Mouse (Mus musculus): ENCODE measurements at regions not wholly inside any gene's neighbourhood (a gene's known extent, or its start where the extent isn't known, plus 50 kb on each side); places are given as distances from the start of the nearest gene placed in this dataset.
A peak's percentile ranks its signal among the peaks of the same experiment; 100 is the strongest.

- no peak overlapping the region for H3K4me3 ChIP-seq (ENCODE audit: low read depth, low read length)
Observed at GRCm38 (mm10) chr16:26252824-26253223, 118.8 kb downstream of the Cldn1 start.

DNA sequence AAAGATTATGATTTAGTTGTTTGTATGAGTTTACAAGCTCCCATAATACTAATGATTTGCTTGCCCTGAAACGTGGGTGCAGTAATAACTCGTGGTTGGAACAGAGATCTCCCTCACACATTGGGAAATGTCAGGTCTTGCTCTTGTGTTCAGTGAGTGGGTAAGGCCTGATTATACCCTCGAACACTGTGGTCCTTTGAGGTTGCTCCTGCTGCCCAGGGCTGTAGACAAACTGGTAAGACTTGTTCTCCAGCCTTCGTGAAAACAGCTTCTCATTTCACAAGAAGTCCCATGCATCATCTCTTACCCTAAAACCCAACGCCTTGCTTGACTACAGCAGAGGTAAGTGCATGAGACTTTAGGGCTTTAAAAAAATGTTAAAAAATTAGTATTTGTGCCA is 119.9 kb downstream of the Cldn1 start:
- ATAC-seq: no peak
- H3K4me3 ChIP-seq (ENCODE audit: low read depth, low read length): no peak overlapping the region

More at GRCm38 (mm10) chr16:26252824-26253223, 118.8 kb downstream of the Cldn1 start:
- Histone ChIP-seq H3K4me1 (ENCODE audit: insufficient read depth) (no peaks in the 10 kb centered on the region), H3K9ac (replicated peaks) (no peak overlapping the region), H3K9me3 (ENCODE audit: low read length) (no peaks in the 10 kb centered on the region), H3K36me3 (replicated peaks; ENCODE audit: insufficient read depth, low read length) (no peaks in the 10 kb centered on the region), H3K27me3 (ENCODE audit: insufficient read depth, low read length) (no peaks in the 10 kb centered on the region), H3K27ac (ENCODE audit: low read depth) (no peak overlapping the region), H3K4me2 (ENCODE audit: low read depth, low read length) (no peak overlapping the region)
- DNase-seq (no peak), ATAC-seq (no peak)
- 43% methylated on average over 2 of the region's 2 CpGs for WGBS (ENCODE audit: insufficient replicate concordance)
- TF ChIP-seq CTCF (IDR thresholded peaks at IDR 0.05; ENCODE audit: low read depth) (peak; percentile 68), EP300 (IDR thresholded peaks at IDR 0.05; ENCODE audit: low read depth) (no peak)

GRCm38 (mm10) chr16:26251027-26251426 is 120.6 kb downstream of the Cldn1 start:
- DNase-seq: no peak
- no peaks in the 10 kb centered on the region for H3K9me3 ChIP-seq (ENCODE audit: low read length)
- no peak overlapping the region for H3K4me3 ChIP-seq (ENCODE audit: low read depth, low read length)
- no peak overlapping the region for H3K4me2 ChIP-seq (ENCODE audit: low read depth, low read length)
- ATAC-seq: no peak
- TF ChIP-seq EP300 (IDR thresholded peaks at IDR 0.05; ENCODE audit: low read depth) (no peak), CTCF (IDR thresholded peaks at IDR 0.05; ENCODE audit: low read depth) (peak; percentile 33; the same call in 1 of the 2 replicates)
- no peaks in the 10 kb centered on the region for H3K36me3 ChIP-seq (replicated peaks; ENCODE audit: insufficient read depth, low read length)
- H3K9ac ChIP-seq (replicated peaks): no peak overlapping the region
- no peak overlapping the region for H3K27ac ChIP-seq (ENCODE audit: low read depth)
- H3K27me3 ChIP-seq (ENCODE audit: insufficient read depth, low read length): no peaks in the 10 kb centered on the region
- no peaks in the 10 kb centered on the region for H3K4me1 ChIP-seq (ENCODE audit: insufficient read depth)
- 63% methylated on average over 2 of the region's 2 CpGs for WGBS (ENCODE audit: insufficient replicate concordance)

More for the DNA sequence above, 119.9 kb downstream of the Cldn1 start:
- Histone ChIP-seq H3K9me3 (ENCODE audit: low read length) (no peaks in the 10 kb centered on the region), H3K27me3 (ENCODE audit: insufficient read depth, low read length) (no peaks in the 10 kb centered on the region), H3K36me3 (replicated peaks; ENCODE audit: insufficient read depth, low read length) (no peaks in the 10 kb centered on the region), H3K4me1 (ENCODE audit: insufficient read depth) (no peaks in the 10 kb centered on the region), H3K9ac (replicated peaks) (no peak overlapping the region), H3K27ac (ENCODE audit: low read depth) (no peak overlapping the region), H3K4me2 (ENCODE audit: low read depth, low read length) (no peak overlapping the region)
- WGBS (ENCODE audit: insufficient replicate concordance): 54% methylated on average over 5 of the region's 5 CpGs
- TF ChIP-seq CTCF (IDR thresholded peaks at IDR 0.05; ENCODE audit: low read depth) (no peak), EP300 (IDR thresholded peaks at IDR 0.05; ENCODE audit: low read depth) (no peak)
- no peak for DNase-seq

- Histone ChIP-seq H3K4me2 (ENCODE audit: low read depth, low read length) (no peak overlapping the region), H3K36me3 (replicated peaks; ENCODE audit: insufficient read depth, low read length) (no peaks in the 10 kb centered on the region), H3K9me3 (ENCODE audit: low read length) (no peaks in the 10 kb centered on the region), H3K9ac (replicated peaks) (no peak overlapping the region), H3K4me1 (ENCODE audit: insufficient read depth) (no peaks in the 10 kb centered on the region), H3K27me3 (ENCODE audit: insufficient read depth, low read length) (no peaks in the 10 kb centered on the region), H3K27ac (ENCODE audit: low read depth) (no peak overlapping the region), H3K4me3 (ENCODE audit: low read depth, low read length) (no peak overlapping the region)
- no peak for ATAC-seq
- DNase-seq: no peak
- TF ChIP-seq CTCF (IDR thresholded peaks at IDR 0.05; ENCODE audit: low read depth) (no peak), EP300 (IDR thresholded peaks at IDR 0.05; ENCODE audit: low read depth) (no peak)
Observed at GRCm38 (mm10) chr16:26248939-26249338, 122.7 kb downstream of the Cldn1 start.

DNA sequence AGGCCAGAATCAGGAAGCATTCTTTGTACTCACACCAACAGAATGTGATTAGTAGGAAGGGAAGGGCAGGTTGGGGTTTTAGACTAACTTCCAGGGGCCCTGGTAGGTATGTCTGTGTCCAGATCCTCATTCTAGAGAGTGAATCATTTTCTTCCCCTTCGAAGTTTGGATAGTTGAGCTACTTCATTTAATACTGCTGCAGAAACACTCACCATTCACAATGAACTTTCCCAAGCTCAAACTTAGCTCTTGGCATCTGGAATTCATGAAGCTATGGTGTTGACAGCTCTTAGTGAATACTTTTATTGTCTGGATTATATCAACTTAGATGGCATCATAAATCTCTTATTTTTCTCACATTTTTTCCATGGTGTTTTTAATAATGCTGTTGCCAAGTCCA is 123.7 kb downstream of the Cldn1 start:
- no peak overlapping the region for H3K4me3 ChIP-seq (ENCODE audit: low read depth, low read length)
- no peak overlapping the region for H3K4me2 ChIP-seq (ENCODE audit: low read depth, low read length)
- H3K27ac ChIP-seq (ENCODE audit: low read depth): no peak overlapping the region
- H3K9ac ChIP-seq (replicated peaks): no peak overlapping the region
- DNase-seq: no peak
- ATAC-seq: no peak
- H3K9me3 ChIP-seq (ENCODE audit: low read length): no peaks in the 10 kb centered on the region
- H3K36me3 ChIP-seq (replicated peaks; ENCODE audit: insufficient read depth, low read length): no peaks in the 10 kb centered on the region
- H3K4me1 ChIP-seq (ENCODE audit: insufficient read depth): no peaks in the 10 kb centered on the region
- no peak for TF ChIP-seq EP300 (IDR thresholded peaks at IDR 0.05; ENCODE audit: low read depth)
- no peaks in the 10 kb centered on the region for H3K27me3 ChIP-seq (ENCODE audit: insufficient read depth, low read length)
- WGBS (ENCODE audit: insufficient replicate concordance): 67% methylated on average over 1 of the region's 1 CpGs

DNA sequence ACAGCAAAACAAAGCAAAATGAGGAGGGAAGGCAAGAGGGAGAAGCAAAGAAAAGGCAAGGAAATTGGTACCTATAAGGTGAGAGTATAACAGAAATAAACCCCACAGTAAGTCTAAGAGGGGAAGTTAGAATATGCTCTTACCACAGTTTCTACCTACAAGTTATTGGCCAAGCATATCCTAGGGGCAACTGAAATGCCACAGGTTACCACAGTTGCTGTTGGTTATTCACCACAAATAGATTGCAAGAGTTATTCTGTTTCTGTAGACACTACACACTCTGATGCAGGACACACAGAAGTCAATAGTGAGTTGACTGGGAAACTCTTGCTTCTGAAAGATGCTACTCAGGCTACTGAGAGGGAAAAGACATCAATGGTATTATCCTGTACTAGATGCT is 129.7 kb upstream of the P3h2 start:
- no peak for TF ChIP-seq CTCF (IDR thresholded peaks at IDR 0.05; ENCODE audit: low read depth)
- TF ChIP-seq EP300 (IDR thresholded peaks at IDR 0.05; ENCODE audit: low read depth): no peak
- Histone ChIP-seq H3K27ac (ENCODE audit: low read depth) (no peak overlapping the region), H3K4me2 (ENCODE audit: low read depth, low read length) (no peak overlapping the region), H3K9ac (replicated peaks) (no peak overlapping the region), H3K36me3 (replicated peaks; ENCODE audit: insufficient read depth, low read length) (no peaks in the 10 kb centered on the region), H3K4me3 (ENCODE audit: low read depth, low read length) (no peak overlapping the region), H3K27me3 (ENCODE audit: insufficient read depth, low read length) (no peaks in the 10 kb centered on the region), H3K4me1 (ENCODE audit: insufficient read depth) (no peaks in the 10 kb centered on the region), H3K9me3 (ENCODE audit: low read length) (no peaks in the 10 kb centered on the region)
- no peak for DNase-seq
- ATAC-seq: no peak

- no peak overlapping the region for H3K27ac ChIP-seq (ENCODE audit: low read depth)
- WGBS (ENCODE audit: insufficient replicate concordance): 4% methylated on average over 3 of the region's 3 CpGs
- H3K9ac ChIP-seq (replicated peaks): no peak overlapping the region
- H3K4me3 ChIP-seq (ENCODE audit: low read depth, low read length): no peak overlapping the region
- no peaks in the 10 kb centered on the region for H3K36me3 ChIP-seq (replicated peaks; ENCODE audit: insufficient read depth, low read length)
- no peak overlapping the region for H3K4me2 ChIP-seq (ENCODE audit: low read depth, low read length)
- DNase-seq (peak; percentile 76), ATAC-seq (peak; percentile 47)
- no peaks in the 10 kb centered on the region for H3K27me3 ChIP-seq (ENCODE audit: insufficient read depth, low read length)
- TF ChIP-seq EP300 (IDR thresholded peaks at IDR 0.05; ENCODE audit: low read depth) (no peak), CTCF (IDR thresholded peaks at IDR 0.05; ENCODE audit: low read depth) (peak; percentile 81)
- H3K4me1 ChIP-seq (ENCODE audit: insufficient read depth): no peaks in the 10 kb centered on the region
- no peaks in the 10 kb centered on the region for H3K9me3 ChIP-seq (ENCODE audit: low read length)
Observed at GRCm38 (mm10) chr16:26234113-26234512, 128.5 kb upstream of the P3h2 start.
